Mouse (Mus musculus): Measurements from ENCODE around the gene Gnas.

The Gnas gene

DNA sequence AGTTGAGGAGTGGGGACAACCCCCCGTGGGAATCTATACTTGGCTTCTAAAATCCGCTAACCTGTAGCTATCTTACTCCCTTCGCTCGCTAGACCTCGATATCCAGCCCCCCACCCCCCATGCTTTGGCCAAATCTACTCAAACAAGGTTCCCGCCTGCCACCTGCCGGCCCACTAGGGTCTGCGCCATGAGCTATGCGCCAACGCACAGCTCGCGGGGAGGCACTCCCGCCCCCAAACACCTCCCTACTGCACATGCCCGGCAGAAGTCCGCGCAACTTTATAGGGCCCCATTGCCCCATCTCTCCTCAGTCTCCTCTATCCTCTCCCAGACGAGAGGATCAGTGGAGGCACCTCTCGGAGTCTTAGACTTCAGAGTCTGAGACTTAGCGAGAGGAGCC is at the start of gene Gnas:
Gene Gnas (plus strand): TSS at position 310 of the 400 bp plus-strand sequence.
- no peak for DNase-seq (ENCODE audit: low read depth in 2 of 2, low spot score in 2 of 2)

DNA sequence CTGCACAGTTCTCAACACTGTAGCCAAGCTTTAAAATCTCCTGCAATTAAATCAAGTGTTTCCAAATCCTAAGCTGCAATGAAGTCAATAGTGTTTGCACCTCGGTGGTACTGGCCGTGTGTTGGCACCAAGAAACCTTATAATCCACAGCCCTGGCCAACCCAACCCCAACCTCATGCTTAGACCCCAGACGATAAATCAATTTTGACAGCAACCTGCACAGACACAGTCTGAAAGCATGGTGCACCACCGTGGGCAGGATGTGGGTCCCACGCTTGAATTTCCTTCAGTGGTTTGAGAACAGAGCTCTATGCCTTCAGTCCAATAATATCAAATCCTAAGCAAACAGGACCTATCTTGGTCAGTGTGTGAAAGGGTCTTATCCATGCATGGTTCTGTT is 41.7 kb upstream of the Gnas start:
- no peak for DNase-seq (ENCODE audit: low read depth in 2 of 2, low spot score in 2 of 2)

DNA sequence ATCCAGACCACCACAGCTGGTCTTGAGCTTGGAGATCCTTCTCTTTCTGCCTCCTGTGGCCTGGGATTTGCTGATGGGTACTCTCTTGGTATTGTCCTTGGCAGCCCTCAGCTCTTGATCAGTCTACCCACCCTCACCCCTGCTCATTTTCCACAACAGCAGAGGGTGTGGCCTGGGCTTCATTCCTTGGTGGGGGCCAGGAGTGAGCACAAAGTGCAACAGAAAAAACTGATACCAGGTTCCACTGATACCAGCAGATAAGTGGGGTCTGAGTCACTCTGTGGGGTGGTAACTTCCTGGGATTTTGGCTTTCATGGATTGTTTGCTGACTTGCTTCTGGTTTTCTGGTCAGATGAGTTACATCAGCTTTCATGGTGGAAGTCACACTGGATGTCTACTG is 32.2 kb upstream of the Gnas start:
- no peak for DNase-seq (ENCODE audit: low read depth in 2 of 2, low spot score in 2 of 2)

DNA sequence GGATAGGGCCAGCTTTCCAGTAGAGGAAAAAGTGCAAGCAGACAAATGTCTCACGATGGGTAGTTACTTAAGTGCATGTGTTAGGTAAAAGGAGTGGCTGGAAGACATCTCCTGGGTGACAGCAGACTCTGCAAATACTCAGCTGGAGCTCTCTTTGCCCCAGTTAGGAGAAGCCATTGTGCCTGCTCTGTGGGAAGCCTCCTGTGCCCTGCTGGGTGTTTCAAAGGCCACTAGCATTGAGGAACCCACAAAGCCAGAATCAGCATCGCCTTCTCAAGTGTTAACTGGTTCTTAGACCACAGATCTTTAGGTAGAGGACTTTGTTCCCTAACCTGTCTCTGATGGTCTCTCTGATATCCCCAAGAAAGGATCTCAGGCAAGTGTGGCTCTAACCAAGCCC is 26.8 kb upstream of the Gnas start:
- DNase-seq (ENCODE audit: low read depth in 2 of 2, low spot score in 2 of 2) = no peak

DNA sequence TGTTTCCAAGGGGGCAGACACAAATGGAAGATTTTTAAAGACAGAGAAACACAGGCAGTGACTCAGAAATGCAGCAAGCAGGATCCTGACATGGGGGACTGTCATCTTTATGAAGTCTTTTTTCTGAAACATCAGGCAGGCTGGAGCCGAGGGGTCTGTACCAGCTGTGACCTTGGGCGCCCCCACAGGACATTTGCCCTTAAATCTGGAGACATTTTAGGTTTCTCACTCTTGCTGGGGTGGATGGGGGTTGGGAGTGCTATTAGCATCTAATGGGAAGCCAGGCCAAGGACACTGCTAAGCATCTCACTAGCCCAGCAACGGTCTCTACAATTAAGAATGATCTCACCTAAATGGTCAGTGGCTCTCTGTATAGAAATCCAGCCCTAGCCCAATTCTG is 24.1 kb upstream of the Gnas start:
- no peak for DNase-seq (ENCODE audit: low read depth in 2 of 2, low spot score in 2 of 2)

DNA sequence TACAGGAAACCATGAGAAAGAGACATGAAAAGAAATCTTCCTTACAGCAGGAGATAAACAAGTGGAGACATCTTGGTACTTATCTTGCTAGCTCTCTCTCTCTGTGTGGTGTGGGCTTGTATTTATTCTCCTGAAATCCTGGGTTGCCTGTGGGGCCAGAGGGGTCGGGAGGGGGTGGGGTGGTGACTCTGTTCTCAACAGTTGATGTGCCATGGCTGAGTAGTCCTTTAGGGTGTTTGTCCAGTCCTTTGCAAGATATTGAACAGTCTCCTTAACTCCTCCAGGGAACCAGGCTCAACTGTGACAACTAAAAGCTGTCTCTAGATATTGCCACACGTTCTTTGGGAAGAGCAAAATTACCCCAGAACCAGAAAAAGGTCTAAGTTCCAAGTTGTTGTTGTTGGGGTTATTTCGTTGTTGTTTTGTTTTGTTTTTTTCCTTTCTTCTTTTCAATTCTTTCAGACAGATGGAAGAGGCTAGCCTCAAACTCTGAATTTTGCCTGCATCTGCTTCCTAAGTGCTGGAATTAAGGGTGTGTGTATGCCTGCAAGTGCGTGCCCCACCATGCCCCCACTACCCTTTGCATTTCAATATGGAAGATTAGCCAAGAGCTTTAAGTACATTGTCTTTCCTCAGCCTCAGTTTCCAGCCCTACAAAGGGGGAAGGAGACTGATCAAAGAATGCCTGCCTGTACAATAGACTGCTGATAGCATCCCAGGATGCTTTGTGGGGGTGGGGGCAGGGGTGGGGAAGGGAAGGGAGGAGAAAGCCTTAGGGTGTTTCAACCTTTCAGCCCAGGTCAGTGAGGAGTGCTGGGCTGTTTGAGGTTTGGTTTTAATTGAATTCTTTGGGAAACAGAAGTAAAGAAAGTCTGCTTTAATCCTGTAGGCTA is 23.0 kb upstream of the Gnas start:
- no peak for DNase-seq (ENCODE audit: low read depth in 2 of 2, low spot score in 2 of 2)

DNA sequence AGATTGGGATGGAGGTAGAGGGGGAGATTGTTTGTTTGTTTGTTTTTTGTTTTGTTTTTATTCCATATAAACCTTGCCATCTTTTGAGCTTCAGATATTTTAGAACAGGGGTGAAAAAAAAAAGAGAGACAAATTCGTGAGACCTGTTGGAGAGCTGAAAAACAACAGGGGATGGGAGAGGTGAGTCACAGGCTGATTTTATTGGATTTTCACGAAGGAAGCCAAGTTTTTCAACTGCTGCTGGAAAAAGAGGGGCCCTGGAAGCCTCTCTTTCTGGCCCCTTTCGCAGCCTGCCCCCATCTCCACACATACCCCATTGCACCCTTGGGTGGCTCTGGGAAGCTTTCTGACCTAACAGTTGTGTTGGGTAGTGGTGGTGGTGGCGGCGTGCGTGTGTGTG is 22.3 kb upstream of the Gnas start:
- DNase-seq (ENCODE audit: low read depth in 2 of 2, low spot score in 2 of 2) = no peak

DNA sequence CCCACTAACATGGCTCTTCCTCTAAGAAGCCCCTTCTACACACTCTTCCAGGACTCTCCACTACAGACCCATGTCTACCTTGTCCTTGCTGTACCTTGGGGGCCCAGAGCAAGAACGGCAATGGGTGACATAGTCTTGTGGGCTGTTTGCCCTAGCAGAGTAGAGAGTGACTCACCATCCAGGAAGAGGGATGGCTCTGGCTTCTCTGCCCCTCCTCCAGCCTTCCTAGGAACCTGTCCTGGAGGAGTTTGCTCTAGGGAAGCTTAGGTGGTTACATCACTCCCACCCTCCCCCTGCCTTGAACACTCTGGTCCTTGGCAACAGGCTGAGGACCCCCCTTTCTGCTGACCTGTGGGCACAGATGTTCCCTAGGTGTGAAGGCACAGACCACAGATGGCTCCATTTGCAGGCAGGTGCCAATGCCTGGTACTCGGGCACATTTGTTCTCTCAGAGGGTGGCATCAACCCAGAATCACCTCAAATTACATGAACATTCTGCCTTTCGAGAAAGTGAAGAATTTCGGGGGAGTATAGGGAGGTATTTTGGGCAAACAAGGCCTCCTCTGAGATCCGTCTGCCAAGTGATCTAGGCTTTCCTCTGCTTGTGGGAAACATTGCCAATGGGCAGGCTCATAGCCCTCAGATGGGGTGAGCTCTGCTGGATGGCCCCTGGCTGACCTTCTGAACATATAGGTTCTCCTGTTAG is 20.9 kb upstream of the Gnas start:
- no peak for DNase-seq (ENCODE audit: low read depth in 2 of 2, low spot score in 2 of 2)

DNA sequence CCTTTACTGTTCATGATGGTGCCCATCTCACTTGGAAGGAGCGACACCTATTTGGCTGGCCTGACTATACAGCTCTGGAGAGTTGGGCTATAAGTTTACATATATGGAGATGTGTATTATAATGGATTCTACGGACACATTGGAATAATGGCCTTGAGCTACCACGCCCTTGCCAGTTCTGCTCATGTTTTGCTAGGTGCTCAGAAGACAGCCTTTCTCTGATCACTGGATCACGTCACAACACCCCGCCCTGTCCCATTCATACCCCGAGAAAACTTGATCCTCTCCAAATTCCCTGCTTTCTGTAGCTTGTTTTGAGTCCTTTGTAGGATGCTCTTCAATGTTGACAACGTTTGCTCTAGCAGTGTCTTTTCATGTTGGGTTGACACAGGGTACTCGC is 19.9 kb upstream of the Gnas start:
- no peak for DNase-seq (ENCODE audit: low read depth in 2 of 2, low spot score in 2 of 2)

DNA sequence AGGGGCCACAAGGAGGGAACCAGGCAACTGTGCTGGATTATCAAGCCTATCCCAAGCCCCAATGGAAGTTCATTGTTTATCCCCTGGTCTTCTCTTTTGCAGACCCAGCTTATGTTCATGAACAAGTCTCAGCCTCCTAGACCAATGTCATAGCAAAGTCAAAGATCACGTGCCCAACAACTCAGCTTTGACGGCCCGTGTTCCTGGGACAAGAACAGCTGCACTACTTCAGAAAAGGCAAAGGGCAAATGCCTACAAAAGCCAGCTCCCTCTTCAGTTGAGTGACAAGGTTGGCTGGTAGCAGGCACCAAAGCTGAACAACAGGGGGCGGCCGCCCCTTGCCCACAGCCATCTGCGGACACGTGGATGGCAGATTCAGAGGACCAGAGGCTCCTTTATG is 13.7 kb upstream of the Gnas start:
- no peak for DNase-seq (ENCODE audit: low read depth in 2 of 2, low spot score in 2 of 2)

DNA sequence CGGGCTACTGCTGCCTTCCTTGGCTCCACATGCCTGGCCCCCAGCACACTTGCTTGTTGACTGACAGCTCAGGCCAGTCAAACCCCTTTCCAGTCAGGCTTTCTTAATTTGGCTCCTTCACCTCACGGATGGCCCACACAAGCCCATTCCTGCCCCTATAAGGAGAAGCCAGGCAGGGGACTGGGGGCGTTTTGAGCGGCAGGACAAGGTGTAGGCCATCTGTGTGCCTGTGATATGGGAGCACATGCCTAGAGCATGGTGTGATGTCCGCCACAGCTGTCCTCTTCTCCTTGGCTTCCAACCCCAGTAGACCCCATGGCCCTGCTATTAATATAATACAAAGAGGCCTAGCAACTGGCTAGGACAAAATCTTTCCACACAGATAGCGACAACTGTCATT is 12.7 kb upstream of the Gnas start:
- DNase-seq (ENCODE audit: low read depth in 2 of 2, low spot score in 2 of 2) = no peak

DNA sequence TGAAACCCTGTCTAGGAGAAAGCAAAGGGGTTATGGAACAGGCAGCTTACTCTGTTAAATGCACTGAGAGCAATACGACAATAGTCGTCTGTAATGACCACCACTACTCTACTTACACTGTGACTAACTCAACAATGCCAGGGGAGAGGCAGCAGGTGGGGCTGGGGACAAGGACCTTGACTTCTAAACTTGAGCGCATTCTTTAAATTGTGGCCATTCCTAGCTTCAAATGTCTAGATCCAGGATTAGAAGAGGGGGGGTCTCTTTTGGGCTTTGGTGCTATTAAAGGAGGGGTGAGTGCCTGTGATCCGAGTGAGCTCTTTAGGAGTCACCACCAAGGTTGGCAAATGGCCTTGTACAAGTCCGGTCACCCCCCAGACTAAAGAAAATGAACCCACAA is 11.0 kb upstream of the Gnas start:
- DNase-seq (ENCODE audit: low read depth in 2 of 2, low spot score in 2 of 2) = no peak

DNA sequence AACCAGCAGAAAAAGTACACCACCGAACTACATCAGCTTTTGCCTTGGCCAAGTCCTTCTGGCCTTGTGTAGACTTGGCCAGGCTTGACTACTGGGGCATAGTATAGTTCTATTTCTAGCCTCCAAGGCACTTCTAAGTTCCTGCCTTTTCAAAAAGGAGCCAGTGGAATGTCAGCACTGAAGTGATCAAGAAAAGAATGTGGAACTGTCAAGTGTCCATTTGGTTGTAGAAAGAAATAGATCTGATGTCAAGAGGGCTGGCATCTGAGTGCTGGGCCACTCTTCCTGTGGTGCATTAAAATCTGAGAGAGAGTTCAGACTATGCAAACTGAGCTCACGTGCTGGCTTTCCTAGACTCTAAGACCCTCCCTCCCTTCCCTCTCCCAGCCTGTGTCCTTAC is 10.2 kb upstream of the Gnas start:
- DNase-seq (ENCODE audit: low read depth in 2 of 2, low spot score in 2 of 2) = no peak

DNA sequence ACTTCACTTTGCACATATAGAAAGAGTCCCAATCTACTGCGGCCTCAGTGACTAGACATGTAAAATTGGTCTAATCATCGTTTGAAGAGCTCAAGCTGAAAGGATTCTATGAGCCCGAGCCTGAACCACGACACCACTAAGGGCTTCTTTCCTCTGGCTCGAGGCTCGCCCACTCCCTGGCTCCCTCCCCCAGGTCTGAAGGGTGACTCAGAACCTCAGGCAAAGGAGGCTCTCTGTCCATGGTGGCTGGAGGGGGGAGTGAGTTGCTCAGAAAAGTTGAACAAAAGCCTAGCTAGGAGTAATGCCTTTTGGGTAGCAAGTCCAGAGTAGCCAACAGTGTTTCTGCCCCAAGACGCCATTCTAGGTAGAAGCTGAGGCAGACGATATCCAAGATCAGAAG is 4.3 kb upstream of the Gnas start:
- no peak for DNase-seq (ENCODE audit: low read depth in 2 of 2, low spot score in 2 of 2)

DNA sequence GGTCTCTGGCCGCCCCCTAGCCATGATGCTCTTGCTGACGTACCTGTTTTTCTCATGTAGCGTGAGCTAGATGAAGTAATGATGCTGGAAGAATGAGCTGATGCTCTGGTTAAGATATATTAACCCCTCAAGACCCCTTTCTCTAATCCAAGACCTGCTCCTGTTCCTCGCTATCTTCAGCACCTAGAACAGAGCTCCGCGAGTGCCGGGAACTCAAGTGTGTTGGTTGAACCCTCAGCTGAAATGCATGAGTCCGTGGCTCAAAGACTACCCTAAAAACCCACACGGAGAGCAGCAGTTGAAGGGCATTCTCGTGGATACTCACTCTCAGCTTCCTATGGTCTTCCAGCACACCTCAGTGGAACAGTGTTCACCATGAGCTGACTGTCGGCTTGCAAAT is 779 bp upstream of the Gnas start:
- no peak for DNase-seq (ENCODE audit: low read depth in 2 of 2, low spot score in 2 of 2)

DNA sequence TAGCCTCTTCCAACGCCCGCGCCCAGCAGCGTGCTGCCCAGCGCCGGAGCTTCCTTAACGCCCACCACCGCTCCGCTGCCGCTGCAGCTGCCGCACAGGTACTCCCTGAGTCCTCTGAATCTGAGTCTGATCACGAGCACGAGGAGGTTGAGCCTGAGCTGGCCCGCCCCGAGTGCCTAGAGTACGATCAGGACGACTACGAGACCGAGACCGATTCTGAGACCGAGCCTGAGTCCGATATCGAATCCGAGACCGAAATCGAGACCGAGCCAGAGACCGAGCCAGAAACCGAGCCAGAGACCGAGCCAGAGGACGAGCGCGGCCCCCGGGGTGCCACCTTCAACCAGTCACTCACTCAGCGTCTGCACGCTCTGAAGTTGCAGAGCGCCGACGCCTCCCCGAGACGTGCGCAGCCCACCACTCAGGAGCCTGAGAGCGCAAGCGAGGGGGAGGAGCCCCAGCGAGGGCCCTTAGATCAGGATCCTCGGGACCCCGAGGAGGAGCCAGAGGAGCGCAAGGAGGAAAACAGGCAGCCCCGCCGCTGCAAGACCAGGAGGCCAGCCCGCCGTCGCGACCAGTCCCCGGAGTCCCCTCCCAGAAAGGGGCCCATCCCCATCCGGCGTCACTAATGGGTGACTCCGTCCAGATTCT is 812 bp downstream of the Gnas start:
- DNase-seq (ENCODE audit: low read depth in 2 of 2, low spot score in 2 of 2) = no peak

DNA sequence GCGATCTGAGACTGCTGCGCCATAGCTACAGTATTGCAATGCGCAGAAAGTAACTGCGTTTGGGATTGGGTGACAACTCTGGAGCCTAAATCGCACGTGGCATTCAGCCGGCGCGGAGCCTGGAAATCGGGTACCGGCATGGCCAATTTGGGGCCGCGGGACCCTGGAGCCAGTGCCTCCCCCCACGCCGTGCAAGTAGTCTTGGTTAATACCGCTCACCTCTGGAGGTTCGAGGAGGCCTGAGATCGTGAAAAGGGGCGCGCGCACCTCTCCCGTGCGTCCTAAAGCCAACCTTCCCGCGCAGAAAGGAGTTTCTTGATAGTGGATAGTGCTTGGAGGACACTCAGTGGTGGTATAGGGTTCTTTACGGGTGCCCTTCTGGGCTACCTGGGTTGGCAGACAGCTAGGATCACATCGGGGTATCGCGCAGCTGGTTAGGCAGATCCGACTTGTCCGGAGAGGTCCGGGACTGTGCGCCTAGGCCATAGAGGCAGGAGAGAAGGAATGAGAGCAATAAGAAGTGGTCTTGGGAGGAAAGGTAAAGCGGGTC is 1.9 kb downstream of the Gnas start:
- no peak for DNase-seq (ENCODE audit: low read depth in 2 of 2, low spot score in 2 of 2)

DNA sequence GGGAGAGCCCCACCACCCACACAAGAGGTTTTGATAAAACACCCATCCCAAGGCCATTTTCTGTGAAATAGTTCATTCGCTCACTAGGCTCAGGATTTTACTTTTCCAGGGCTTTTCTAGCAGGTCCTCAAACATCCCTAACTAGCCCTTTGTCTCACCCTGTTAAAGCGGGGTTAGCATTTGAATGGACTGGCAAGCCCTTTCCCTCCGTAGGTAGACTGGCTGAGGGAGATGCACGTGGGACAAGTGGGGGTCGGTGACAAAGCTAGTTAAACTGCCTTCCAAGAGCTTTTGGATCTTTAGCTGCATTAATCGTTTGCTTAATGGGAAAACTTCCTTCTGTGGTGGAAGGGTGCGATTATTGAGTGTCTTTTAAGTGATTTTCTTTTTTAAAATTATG is 3.8 kb downstream of the Gnas start:
- DNase-seq (ENCODE audit: low read depth in 2 of 2, low spot score in 2 of 2) = no peak

DNA sequence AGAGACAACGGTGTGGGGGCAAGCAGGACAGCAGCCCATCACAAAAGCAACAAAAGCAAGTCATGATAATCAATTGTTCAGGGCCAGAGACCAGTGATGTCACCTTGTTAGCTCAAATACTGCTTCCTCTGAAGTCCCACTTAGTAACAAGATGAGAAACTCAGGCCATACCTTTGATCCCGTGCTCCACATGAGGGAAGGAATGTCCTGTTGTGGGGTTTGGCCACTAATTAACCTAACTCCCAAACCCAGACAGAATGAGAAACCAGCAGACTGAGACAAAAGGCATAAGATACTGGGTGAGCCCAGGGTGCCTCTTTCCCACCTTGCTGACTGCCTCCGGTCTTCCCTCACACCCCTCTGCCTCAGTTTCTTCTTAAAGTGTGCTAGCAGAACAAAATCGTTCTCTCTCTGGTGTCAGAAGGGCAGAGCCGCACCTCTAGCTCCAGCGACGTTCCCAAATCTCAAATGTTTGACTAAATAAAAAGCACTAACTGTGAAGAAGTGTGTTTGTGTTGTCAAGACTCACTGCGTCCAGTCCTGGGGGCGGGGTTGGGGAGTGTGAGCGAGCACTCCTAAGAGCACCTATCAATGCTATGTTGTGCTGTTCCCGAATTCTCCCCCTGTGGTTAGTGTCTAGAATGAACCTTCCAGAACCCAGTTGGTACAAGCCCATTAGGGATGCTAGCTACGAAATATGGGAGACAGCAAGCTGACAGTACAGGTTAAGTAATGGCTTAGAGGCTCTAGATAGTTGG is 4.7 kb downstream of the Gnas start:
- DNase-seq (ENCODE audit: low read depth in 2 of 2, low spot score in 2 of 2) = no peak

DNA sequence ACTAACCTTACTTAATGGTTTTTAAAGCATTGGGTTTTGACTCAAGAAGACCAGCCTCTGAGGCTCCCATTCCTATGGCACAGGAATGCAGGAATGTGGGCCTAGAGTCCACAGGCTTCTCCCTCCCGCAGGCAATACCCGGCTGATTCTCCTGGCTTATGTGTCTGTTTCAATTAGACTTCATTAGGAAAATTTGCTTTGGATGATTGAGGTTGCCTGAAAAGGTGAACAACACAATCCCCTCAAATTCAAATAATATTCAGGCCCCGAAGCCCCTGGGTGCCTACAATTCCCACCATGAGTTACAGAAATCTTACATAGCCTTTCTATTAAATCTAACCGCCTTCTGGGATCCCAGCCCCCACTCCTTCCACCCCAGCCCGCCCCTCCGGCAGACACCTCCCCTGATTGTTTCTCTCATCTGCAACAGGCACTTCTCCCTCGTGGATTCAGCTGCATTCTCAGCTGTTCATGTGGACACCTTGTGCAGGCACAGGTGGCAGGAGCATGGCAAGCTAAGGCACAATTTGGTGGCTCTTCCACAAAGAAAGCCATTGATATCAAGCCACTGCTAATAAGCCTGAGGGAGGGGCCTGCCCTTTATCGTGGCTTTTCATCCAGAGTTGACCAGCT is 7.0 kb downstream of the Gnas start:
- DNase-seq (ENCODE audit: low read depth in 2 of 2, low spot score in 2 of 2) = no peak

DNA sequence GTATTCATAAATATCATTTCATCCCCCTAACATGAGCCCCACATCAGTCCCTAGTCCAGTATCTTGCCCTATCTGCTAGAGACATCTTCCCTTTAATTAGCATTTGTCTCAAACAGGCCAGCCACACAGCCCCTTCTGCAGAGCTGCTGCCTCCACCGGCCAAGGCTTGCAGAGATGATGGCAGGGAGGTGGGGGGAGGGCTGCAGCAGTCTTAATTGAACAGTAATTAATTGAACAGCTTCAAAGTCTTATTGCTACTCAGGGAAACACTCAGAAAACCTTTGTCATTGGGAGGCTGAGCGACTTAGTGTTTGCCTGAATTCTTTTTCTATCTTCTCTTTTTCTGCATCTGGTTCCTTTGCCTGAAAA is 7.5 kb downstream of the Gnas start:
- no peak for DNase-seq (ENCODE audit: low read depth in 2 of 2, low spot score in 2 of 2)

Data from CD8-positive naive resting alpha-beta T cell, adult 2 months (primary cell).